In genomic region chr7:66418981-66419380, GRCm38 (mm10) we compare ENCODE assay signal across 16 mouse cellular contexts. TPM values are rescaled to one million over a fixed set of nuclear protein-coding genes. Genes with fewer than 3 reads are reported as not detected.
"Had no signal": no experiment of that assay in that cellular context is flagged by ENCODE, and none has a peak within 500 bp of the region (broad histone marks: within the 10 kb centered on the region; RNA-seq: fewer than 3 reads in every experiment).

No protein-coding gene starts in this region.

- DNase-seq: kidney, adult 18-20 months; kidney, adult 9 months; kidney, postnatal 14 days; kidney, postnatal 4 days; left cerebral cortex, postnatal 4 days; liver, postnatal 0 days; lung, embryonic 14.5 days; midbrain, embryonic 14.5 days; retina, postnatal 1 day; right cerebral cortex, postnatal 25 days; spleen, adult 18-20 months; thymus, postnatal 25 days had no signal

RNA-seq across cellular contexts. Expression of gene Gm10974, which starts 53.3 kb away (rescaled TPM):
- total RNA-seq: layer of hippocampus, adult 18-20 months; layer of hippocampus, postnatal 14 days; left cerebral cortex, adult 8-10 months; left cerebral cortex, postnatal 14 days; left cerebral cortex, postnatal 4 days had no signal
